In genomic region chr9:45676578-45676977, GRCm38 (mm10) we compare ENCODE assay signal across 13 mouse cellular contexts.
DNase-seq lines count a peak whose midpoint lies in the region; ATAC-seq lines count a peak whose summit lies in the region.
"Had no signal": no experiment of that assay in that cellular context is flagged by ENCODE, and none has a peak within 500 bp of the region (broad histone marks: within the 10 kb centered on the region; RNA-seq: fewer than 3 reads in every experiment).

No protein-coding gene starts in this region.

- H3K27ac ChIP-seq in forebrain, embryonic 14.5 days (ENCODE audit: low read depth, low read length), result peak overlapping the region; percentile 88
- H3K27ac ChIP-seq in midbrain, embryonic 10.5 days (replicated peaks), result peak overlapping the region; percentile 77

- no peaks in the 10 kb centered on the region for H3K27me3 ChIP-seq in forebrain, embryonic 14.5 days (replicated peaks; ENCODE audit: control insufficient read depth, insufficient read depth, low read length)
- H3K27me3 ChIP-seq in midbrain, embryonic 10.5 days (ENCODE audit: low read depth, poor library complexity, severe bottlenecking), result peaks cover 23% of the 10 kb centered on the region

- peak overlapping the region; percentile 29 for H3K9ac ChIP-seq in forebrain, embryonic 14.5 days (ENCODE audit: low read length)

- 1% methylated on average over 8 of the region's 8 CpGs for WGBS in forebrain, embryonic 14.5 days
- 31% methylated on average over 8 of the region's 8 CpGs for WGBS in midbrain, embryonic 10.5 days

- peak overlapping the region; percentile 20; the same call in 1 of the 2 replicates for H3K4me2 ChIP-seq in forebrain, embryonic 14.5 days (ENCODE audit: low read length)

- no peaks in the 10 kb centered on the region for H3K36me3 ChIP-seq in forebrain, embryonic 14.5 days (ENCODE audit: control insufficient read depth, insufficient read depth, low read length)
- no peaks in the 10 kb centered on the region for H3K36me3 ChIP-seq in midbrain, embryonic 10.5 days

- H3K4me3 ChIP-seq in forebrain, embryonic 14.5 days (ENCODE audit: low read depth, low read length), result no peak overlapping the region
- H3K4me3 ChIP-seq in midbrain, embryonic 10.5 days, result no peak overlapping the region

- peaks cover 39% of the 10 kb centered on the region for H3K4me1 ChIP-seq in forebrain, embryonic 14.5 days (ENCODE audit: control insufficient read depth, insufficient read depth, low read length)
- H3K4me1 ChIP-seq in midbrain, embryonic 10.5 days, result peaks cover 41% of the 10 kb centered on the region

- ATAC-seq in forebrain, embryonic 14.5 days, result peak; percentile 64
- ATAC-seq: Patski had no signal

- peak; percentile 34 to 65 for DNase-seq in layer of hippocampus, postnatal 14 days (ENCODE audit: low spot score in 2 of 2)
- DNase-seq in layer of hippocampus, postnatal 36 days, result no peak
- peak; percentile 85 for DNase-seq in forebrain, embryonic 14.5 days (ENCODE audit: low spot score)
- DNase-seq in midbrain, embryonic 10.5 days (ENCODE audit: low spot score), result no peak
- DNase-seq in retina, postnatal 1 day, result peak; percentile 91
- no peak for DNase-seq in urinary bladder, postnatal 36 days (ENCODE audit: low spot score in 2 of 2)
- DNase-seq in cerebellum, adult 11 months, result no peak
- no peak for DNase-seq in right cerebral cortex, adult 2 months (ENCODE audit: low spot score in 2 of 2)
- DNase-seq: adrenal gland, postnatal 36 days; B cell, adult 2 months; cerebellum, postnatal 25 days; lung, postnatal 14 days had no signal

- H3K9me3 ChIP-seq in forebrain, embryonic 14.5 days (replicated peaks; ENCODE audit: control insufficient read depth, low read length), result no peaks in the 10 kb centered on the region
- H3K9me3 ChIP-seq in midbrain, embryonic 10.5 days (replicated peaks), result no peaks in the 10 kb centered on the region

Comparison
In these comparisons a context has a peak if more than half of its experiments do, and no peak if none do; other contexts are left out.
1. DNase-seq: peak in layer of hippocampus, postnatal 14 days (2 of 2), forebrain, embryonic 14.5 days (single experiment) and retina, postnatal 1 day (single experiment); none in layer of hippocampus, postnatal 36 days (0 of 2), midbrain, embryonic 10.5 days (single experiment), urinary bladder, postnatal 36 days (0 of 2), cerebellum, adult 11 months (single experiment) and right cerebral cortex, adult 2 months (0 of 2).